Mouse (Mus musculus) heart, embryonic 14.5 days (tissue): ENCODE data around the gene Dop1a. TPM values are rescaled to one million over a fixed set of nuclear protein-coding genes. Genes with fewer than 3 reads are reported as not detected.

Source experiments
- ATAC-seq: fragments of 200-750 bp; cut with Nextera tagmentation; 2 replicates; pipeline ENCODE4 v1.8.0; 2017; ENCODE audit warnings: low read depth, moderate TSS enrichment; ENCODE audit not compliant: insufficient number of reproducible peaks, insufficient read depth, low FRiP score
- H3K27ac ChIP-seq, 2 experiments: fragments of 200-500 bp in 1 of 2; fragments of 300-500 bp in 1 of 2; sonication (generic) in 1 of 2; replicated peaks in 1 of 2; 2 replicates each; pipeline ENCODE4 v1.5.1; 2012 to 2014; ENCODE audit warnings: low read depth in 2 of 2, low read length in 2 of 2, control low read depth in 1 of 2, mild to moderate bottlenecking in 1 of 2, mixed read lengths in 1 of 2; ENCODE audit not compliant: control insufficient read depth in 1 of 2, insufficient read depth in 1 of 2
- H3K27me3 ChIP-seq: fragments of 300-500 bp; sonication (generic); 2 replicates; pipeline ENCODE4 v1.6.1; 2014; ENCODE audit warnings: mild to moderate bottlenecking, low read length, control low read depth; ENCODE audit not compliant: control insufficient read depth, insufficient read depth
- H3K36me3 ChIP-seq: fragments of 300-500 bp; sonication (generic); 2 replicates; pipeline ENCODE4 v1.6.1; 2014; ENCODE audit warnings: mild to moderate bottlenecking, control low read depth, low read length, mixed read lengths; ENCODE audit not compliant: control insufficient read depth, insufficient read depth
- H3K4me1 ChIP-seq, 2 experiments: fragments of 200-500 bp in 1 of 2; fragments of 300-500 bp in 1 of 2; sonication (generic) in 1 of 2; 2 replicates each; pipeline ENCODE4 v1.6.1; 2012 to 2014; ENCODE audit warnings: low read length in 2 of 2, control low read depth in 1 of 2, mixed read lengths in 1 of 2; ENCODE audit not compliant: control insufficient read depth in 2 of 2, insufficient read depth in 2 of 2
- H3K4me2 ChIP-seq: fragments of 300-500 bp; sonication (generic); 2 replicates; pipeline ENCODE4 v1.6.1; 2014; ENCODE audit warnings: mild to moderate bottlenecking, low read length
- H3K4me3 ChIP-seq, 2 experiments: fragments of 200-500 bp in 1 of 2; fragments of 300-500 bp in 1 of 2; sonication (generic) in 1 of 2; 2 replicates each; pipeline ENCODE4 v1.5.1; 2012 to 2014; ENCODE audit warnings: low read length in 2 of 2, mild to moderate bottlenecking in 2 of 2, control low read depth in 1 of 2, low read depth in 1 of 2, moderate library complexity in 1 of 2; ENCODE audit not compliant: control insufficient read depth in 1 of 2, insufficient read depth in 1 of 2
- H3K9ac ChIP-seq: fragments of 300-500 bp; sonication (generic); 2 replicates; pipeline ENCODE4 v1.6.1; 2014; ENCODE audit warnings: mild to moderate bottlenecking, low read length
- H3K9me3 ChIP-seq: fragments of 300-500 bp; sonication (generic); 2 replicates; pipeline ENCODE4 v1.6.1; 2016; ENCODE audit warnings: low read length, control low read depth; ENCODE audit not compliant: control insufficient read depth
- WGBS: fragments of 180-500 bp; shearing (Covaris S2); extraction: QIAGEN DNeasy Blood & Tissue Kit; methylation state at CpG from one replicate; pipeline ENCODE4 v1.1.7; 2014; 5-methylcytosine and 5-hydroxymethylcytosine counted together
- polyA plus RNA-seq: library from polyadenylated mRNA; unstranded; fragments of >200 nt; fragmentation: Nextera tagmentation; extraction: Ambion mirVana; gene quantifications from 2 replicates; pipeline ENCODE4 v1.2.1, GENCODE M21; 2014

Dop1a gene
- polyA plus RNA-seq, 1 experiment from 2014 or later: 16.5 TPM

DNA sequence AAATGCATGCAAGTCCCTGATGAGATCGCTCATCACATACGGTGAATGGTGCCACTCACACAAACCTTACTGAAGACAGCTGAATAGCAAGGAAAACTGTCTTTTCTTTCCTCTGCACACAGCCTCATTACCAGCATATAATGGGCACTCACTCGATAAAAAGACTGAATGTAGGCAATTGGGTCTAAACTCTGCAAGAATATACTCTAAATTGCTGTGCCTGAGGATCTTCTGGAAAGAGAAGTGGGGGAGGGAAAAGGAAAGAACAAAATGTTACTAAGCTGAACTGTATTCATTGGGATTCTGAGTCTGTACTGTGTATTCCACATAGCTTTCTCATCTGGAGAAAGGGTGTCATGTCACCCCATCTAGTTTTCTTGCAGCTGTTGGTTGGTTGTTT lies 76.5 kb downstream of the Dop1a start:
- peaks cover 61% of the 10 kb centered on the region for H3K36me3 ChIP-seq
- WGBS: 91% methylated on average over 3 of the region's 3 CpGs

DNA sequence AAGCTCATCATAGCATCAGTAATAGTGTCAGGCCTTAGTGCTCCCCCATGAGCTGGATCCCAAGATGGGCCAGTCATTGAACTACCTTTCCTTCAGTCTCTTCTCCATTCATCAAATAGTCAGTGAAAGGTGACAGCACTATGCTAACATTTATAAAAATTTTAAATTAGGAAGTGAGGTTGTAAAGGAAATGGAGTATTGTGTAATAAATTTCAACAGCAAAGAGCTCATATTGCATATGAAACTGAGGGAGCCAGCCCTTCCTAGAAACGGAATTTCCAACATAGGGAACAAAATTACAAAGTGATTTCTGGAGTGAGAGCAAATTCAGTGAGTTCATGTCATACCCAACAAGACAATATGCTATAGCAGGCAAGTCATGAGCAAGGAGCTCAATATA lies 77.6 kb downstream of the Dop1a start:
- Histone ChIP-seq H3K27me3 (no peaks in the 10 kb centered on the region), H3K9ac (no peak overlapping the region), H3K36me3 (peaks cover 71% of the 10 kb centered on the region), H3K27ac (no peak overlapping the region), H3K4me2 (no peak overlapping the region), H3K4me3 (no peak overlapping the region), H3K4me1 (no peaks in the 10 kb centered on the region), H3K9me3 (no peaks in the 10 kb centered on the region)
- ATAC-seq: no peak
- 78% methylated on average over 1 of the region's 1 CpGs for WGBS

More for the DNA sequence above, 76.5 kb downstream of the Dop1a start:
- no peak overlapping the region for H3K9ac ChIP-seq
- H3K9me3 ChIP-seq: no peaks in the 10 kb centered on the region
- no peaks in the 10 kb centered on the region for H3K4me1 ChIP-seq
- no peak overlapping the region for H3K4me3 ChIP-seq
- H3K27me3 ChIP-seq: no peaks in the 10 kb centered on the region
- no peak overlapping the region for H3K27ac ChIP-seq
- H3K4me2 ChIP-seq: no peak overlapping the region
- no peak for ATAC-seq

DNA sequence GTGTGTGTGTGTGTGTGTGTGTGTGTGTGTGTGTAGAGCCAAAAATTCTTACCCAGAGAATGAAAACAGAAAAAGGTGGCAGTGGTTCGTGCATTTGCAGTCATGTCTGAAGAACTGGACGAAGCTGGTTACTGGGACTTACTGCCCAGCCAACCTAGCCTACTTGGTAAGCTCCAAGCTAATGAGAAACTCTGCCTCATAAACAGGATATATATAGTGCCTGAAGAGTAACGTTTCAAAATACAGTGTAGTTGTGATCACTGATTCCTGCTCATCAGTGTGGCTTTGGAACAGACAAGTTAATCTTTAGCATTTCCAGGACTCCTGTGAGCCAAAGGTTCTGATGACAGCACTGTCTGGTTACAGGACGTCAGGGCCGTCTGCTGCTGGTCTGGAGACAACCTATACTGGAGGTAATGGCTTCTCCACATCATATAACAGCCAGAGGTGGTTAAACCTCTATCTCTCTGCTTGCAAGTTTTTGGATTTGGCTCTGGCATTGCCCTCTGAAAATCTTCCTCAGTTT lies 82.7 kb downstream of the Dop1a start:
- no peak overlapping the region for H3K4me2 ChIP-seq
- no peak for ATAC-seq
- H3K4me3 ChIP-seq: no peak overlapping the region
- WGBS: 73% methylated on average over 5 of the region's 5 CpGs
- H3K4me1 ChIP-seq: no peaks in the 10 kb centered on the region
- no peak overlapping the region for H3K27ac ChIP-seq
- H3K9ac ChIP-seq: no peak overlapping the region
- peaks cover 86% of the 10 kb centered on the region for H3K36me3 ChIP-seq
- H3K9me3 ChIP-seq: no peaks in the 10 kb centered on the region
- H3K27me3 ChIP-seq: no peaks in the 10 kb centered on the region

DNA sequence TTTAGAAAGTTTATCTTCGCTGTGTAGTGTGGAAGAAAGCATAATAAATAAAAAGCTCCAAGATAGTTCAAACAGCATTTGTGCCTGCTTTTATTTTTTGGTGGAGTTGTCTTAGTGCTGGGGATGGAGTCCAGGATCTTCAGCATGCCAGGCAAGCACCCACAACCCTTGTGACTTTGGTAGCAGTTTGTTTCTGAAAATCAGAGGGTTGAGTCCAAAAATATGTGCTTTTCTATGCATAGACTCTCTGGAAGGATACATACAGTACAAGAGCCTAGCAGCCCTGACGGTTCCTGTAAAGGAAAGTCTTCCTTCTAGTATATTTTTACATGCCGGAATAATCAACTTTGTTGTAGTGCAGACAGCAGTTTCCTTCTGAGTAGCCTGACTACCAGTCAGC lies 83.8 kb downstream of the Dop1a start:
- Histone ChIP-seq H3K4me1 (no peaks in the 10 kb centered on the region), H3K9ac (no peak overlapping the region), H3K27ac (no peak overlapping the region), H3K9me3 (no peaks in the 10 kb centered on the region), H3K36me3 (peaks cover 86% of the 10 kb centered on the region), H3K4me3 (no peak overlapping the region), H3K4me2 (no peak overlapping the region), H3K27me3 (no peaks in the 10 kb centered on the region)
- WGBS: 88% methylated on average over 3 of the region's 3 CpGs
- no peak for ATAC-seq

DNA sequence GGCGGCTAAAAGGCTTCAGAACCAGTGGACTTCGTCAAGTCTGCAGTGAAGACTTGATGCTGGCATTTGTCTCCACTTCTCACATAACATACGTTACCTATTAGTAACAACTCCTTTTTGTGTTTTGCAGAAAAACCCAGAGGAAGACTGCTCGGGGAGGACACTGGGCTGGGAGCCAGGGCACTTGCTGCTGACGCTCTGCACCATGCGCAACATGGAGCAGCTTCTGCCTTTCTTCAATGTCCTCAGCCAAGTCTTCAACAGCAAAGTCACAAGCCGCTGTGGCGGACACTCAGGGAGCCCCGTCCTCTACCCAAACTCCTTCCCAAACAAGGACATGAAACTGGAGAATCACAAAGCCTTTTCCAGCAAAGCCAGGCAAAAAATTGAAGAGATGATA lies 86.9 kb downstream of the Dop1a start:
- peaks cover 93% of the 10 kb centered on the region for H3K36me3 ChIP-seq
- no peaks in the 10 kb centered on the region for H3K9me3 ChIP-seq
- H3K9ac ChIP-seq: no peak overlapping the region
- no peaks in the 10 kb centered on the region for H3K4me1 ChIP-seq
- WGBS: 79% methylated on average over 9 of the region's 9 CpGs
- H3K27ac ChIP-seq: no peak overlapping the region
- no peak overlapping the region for H3K4me2 ChIP-seq
- H3K4me3 ChIP-seq: no peak overlapping the region
- H3K27me3 ChIP-seq: no peaks in the 10 kb centered on the region
- ATAC-seq: no peak

DNA sequence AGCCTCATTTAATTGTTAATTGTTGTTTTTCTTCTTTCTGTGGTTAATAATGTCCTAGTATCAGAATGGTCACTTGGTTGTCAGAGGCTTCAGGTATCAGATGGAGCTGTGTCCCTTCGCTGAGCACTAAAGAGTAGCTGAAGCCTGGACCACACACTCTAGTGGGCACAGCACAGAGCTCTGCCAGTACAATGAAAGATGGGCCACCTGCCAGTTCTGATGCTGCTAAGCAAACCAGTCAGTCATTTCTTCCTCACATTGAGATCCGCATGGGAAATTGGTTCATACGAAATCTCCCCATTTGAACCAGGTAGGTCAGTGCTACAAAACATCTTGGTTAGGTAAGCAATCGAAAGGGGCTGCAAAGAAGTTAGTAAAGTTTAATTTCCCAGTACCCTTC lies 87.7 kb downstream of the Dop1a start:
- ATAC-seq: no peak

DNA sequence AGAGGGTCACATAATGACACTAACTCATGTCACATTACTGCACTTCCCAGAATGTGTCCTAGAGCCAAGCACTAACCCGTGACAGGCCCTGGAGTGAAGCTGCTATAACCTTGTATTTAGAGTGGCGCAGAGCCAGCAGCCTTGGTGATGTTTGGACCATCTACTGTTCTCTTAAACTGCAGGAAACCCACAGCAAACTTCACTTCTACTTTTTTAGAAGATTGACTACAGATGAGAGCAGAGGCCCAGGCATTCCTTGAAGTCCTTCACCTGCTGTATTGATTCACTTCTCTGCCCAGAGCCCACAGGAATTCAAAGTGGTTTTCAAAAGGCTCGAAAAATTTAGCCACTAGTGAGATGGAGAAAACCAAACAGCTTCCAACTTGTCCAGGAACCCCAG lies 93.6 kb downstream of the Dop1a start:
- Histone ChIP-seq H3K4me1 (no peaks in the 10 kb centered on the region), H3K27me3 (no peaks in the 10 kb centered on the region), H3K9ac (no peak overlapping the region), H3K4me3 (no peak overlapping the region), H3K4me2 (no peak overlapping the region), H3K36me3 (peaks cover 95% of the 10 kb centered on the region), H3K27ac (no peak overlapping the region), H3K9me3 (no peaks in the 10 kb centered on the region)
- ATAC-seq: no peak
- WGBS: 77% methylated on average over 3 of the region's 3 CpGs

More for the DNA sequence above, 87.7 kb downstream of the Dop1a start:
- H3K4me3 ChIP-seq: no peak overlapping the region
- no peak overlapping the region for H3K4me2 ChIP-seq
- no peaks in the 10 kb centered on the region for H3K9me3 ChIP-seq
- no peak overlapping the region for H3K27ac ChIP-seq
- no peaks in the 10 kb centered on the region for H3K4me1 ChIP-seq
- no peak overlapping the region for H3K9ac ChIP-seq
- H3K27me3 ChIP-seq: no peaks in the 10 kb centered on the region
- WGBS: 90% methylated on average over 4 of the region's 4 CpGs
- H3K36me3 ChIP-seq: peaks cover 94% of the 10 kb centered on the region

DNA sequence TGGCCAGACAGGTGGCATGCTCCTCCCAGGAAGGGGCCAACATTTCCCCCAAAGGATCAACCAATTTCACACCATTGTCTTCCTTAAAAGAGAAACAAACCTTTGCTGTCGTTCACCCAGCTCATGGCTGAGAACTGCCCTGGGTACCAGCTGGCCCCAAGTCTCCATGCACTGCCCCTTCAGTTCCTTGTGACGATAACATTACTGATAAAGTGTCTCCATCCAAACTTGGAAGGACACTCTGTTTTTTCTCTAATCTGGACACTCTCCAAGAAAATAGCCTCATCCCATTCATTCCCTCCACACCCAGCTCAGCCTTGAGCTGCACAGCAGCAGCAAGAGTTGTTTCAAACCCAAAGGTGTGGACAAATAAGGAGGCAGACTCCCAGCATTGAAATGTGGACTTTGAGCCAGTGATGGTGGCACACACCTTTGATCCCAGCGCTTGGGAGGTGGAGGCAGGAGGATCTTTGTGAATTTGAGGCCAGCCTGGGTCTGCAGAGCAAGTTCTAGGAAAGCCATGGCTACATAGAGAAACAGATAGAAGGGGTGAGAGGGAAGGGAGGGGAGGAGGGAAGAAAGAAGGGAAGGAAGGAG lies 102.5 kb downstream of the Dop1a start:
- no peak overlapping the region for H3K27ac ChIP-seq
- ATAC-seq: no peak
- peaks cover 51% of the 10 kb centered on the region for H3K36me3 ChIP-seq
- H3K4me3 ChIP-seq: no peak overlapping the region
- WGBS: 73% methylated on average over 3 of the region's 3 CpGs
- H3K27me3 ChIP-seq: no peaks in the 10 kb centered on the region
- no peaks in the 10 kb centered on the region for H3K9me3 ChIP-seq
- peaks cover 8 to 12% of the 10 kb centered on the region in 2 experiments for H3K4me1 ChIP-seq
- H3K9ac ChIP-seq: no peak overlapping the region
- H3K4me2 ChIP-seq: no peak overlapping the region
